Mouse (Mus musculus): ENCODE measurements around the gene Slc35e2.
"Not testable (repeated sequence)": the region's sequence is repeated elsewhere in the genome, so short reads cannot be mapped to it uniquely, and the experiment has no call there.

The Slc35e2 gene

GRCm38 (mm10) chr4:155669598-155670075, 68.4 kb downstream of the Slc35e2 start:
- no peak for DNase-seq (ENCODE audit: low read depth)

- DNase-seq (ENCODE audit: low read depth): not testable (repeated sequence)
Measured at GRCm38 (mm10) chr4:155670236-155670635, 69.0 kb downstream of the Slc35e2 start.

GRCm38 (mm10) chr4:155672082-155672481, 70.9 kb downstream of the Slc35e2 start:
- no peak for DNase-seq (ENCODE audit: low read depth)

Data from NIH3T3 (cell line).